Mouse (Mus musculus): ENCODE data around the gene Hephl1. TPM values are rescaled to one million over a fixed set of nuclear protein-coding genes. Genes with fewer than 3 reads are reported as not detected.
"Not testable (repeated sequence)": the region's sequence is repeated elsewhere in the genome, so short reads cannot be mapped to it uniquely, and the experiment has no call there.

The Hephl1 gene
- total RNA-seq (2021) = under 1 TPM; 0.54 to 0.71 TPM
- long read RNA-seq, experiment 1 = 0 reads
- long read RNA-seq, experiment 2, partial matches to known transcripts = 0 of 1 reads
- long read RNA-seq, experiment 2, other reads (novel, unspliced or antisense) = 1 of 1 reads

DNA sequence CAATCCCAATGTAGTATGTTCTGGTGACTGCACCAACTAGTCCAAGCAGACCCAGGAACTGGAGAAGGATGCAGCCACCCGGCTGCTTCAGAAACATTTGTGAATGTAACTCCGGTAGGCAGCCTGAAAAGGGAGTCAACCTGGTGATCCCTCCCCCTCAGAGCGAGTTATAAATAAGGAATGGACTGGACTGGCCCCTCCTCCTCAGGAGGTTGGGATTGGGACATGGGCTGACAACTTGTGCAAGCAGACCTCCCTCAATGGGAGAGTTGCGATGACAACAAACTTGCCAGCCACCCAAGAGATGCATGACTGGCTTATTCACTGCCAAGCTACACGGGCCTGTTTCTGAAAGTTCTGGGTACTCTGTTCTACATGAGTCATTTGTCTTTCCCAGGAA lies at the start of gene Hephl1:
Hephl1 (minus strand) TSS at position 101 of the 400 bp plus-strand sequence.
- no peak for DNase-seq (ENCODE audit: low spot score in 2 of 2)

DNA sequence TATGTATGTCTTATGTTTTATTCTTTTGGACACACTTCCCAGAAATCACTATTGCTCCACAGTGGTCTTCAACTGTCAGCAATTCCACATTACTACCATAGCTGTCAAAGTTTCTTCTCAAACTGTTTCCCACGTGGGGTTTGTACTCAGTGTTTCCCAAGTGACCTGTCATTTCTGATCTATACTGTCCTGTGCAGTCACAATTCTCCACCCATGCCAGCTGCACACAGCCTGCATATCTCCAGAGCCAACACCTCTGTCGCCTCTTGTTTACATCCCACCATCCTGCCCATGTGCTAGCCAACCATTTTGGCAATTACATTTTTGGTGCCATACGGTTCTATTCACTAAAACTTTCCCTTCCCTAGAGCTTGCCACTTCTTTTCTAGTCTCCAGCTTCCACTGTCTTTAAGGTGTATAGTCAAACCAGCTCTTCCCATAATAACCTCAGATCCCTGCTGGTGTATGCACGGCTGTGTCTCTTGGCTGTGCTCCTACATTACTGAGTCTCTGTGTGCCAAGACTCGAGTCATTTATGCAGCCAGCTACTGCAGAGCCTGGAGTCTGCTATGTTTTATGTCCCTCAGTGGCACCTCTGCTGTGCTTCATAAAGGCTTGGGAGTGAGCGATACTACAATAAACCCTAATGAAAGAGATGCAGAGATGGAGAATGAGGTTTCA lies 37.5 kb upstream of the Hephl1 start:
- DNase-seq (ENCODE audit: low spot score in 2 of 2) = no peak

DNA sequence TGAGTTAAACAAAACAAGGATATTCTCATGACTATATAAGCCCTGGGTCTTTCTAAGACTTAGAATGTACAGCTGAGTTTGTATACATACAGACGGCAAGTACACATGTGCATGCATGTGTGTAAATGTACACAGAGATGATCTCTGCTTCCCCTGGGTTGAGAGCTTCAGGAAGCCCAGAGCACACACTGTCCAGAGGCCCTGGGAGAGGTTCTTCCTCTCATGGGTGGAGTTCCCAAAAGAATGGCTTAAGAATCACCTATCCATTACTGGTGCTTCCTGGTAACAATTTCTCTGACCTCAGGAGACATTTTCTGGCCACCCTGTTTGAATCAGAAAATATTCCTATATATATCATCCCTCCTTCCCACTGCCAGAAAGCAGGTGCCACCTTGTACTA lies 28.6 kb upstream of the Hephl1 start:
- no peak for DNase-seq (ENCODE audit: low spot score in 2 of 2)

DNA sequence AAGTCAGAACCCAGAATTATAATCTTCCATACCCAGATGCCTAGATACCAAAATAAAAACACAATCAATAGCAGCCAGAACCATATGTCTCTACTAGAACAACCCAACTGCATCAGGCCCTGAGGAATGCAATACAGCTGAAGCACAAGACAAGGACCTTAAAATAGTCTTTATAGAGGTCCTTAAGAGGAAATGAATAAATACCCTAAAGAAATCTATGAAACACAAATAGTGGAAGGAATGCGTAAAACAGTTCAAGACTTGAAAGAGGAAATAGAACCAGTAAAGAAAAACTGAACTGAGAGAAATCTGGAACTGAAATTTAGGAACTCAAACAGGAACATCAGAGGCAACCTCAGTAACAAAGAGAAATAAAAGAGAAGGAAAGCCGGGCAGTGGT lies 14.0 kb upstream of the Hephl1 start:
- no peak for DNase-seq (ENCODE audit: low spot score in 2 of 2)

DNA sequence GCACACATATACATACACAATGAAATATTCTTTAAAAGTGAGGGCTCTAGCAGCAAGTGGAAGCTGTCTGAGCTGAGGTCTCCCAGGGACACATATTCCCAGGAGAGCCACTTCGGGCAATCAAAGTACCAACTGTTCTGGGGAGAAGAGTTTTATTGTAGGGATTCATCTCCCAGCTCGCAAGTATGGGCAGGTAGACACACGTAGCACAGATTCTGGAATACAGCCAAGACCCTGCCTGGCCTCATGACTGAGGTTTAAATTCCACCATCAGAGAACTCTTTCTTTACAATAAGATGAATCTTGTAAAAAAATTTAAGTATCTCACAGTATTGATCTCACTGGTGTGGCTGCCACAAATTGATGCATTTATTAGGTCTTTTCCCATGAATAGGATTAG lies 10.5 kb upstream of the Hephl1 start:
- DNase-seq (ENCODE audit: low spot score in 2 of 2) = no peak

DNA sequence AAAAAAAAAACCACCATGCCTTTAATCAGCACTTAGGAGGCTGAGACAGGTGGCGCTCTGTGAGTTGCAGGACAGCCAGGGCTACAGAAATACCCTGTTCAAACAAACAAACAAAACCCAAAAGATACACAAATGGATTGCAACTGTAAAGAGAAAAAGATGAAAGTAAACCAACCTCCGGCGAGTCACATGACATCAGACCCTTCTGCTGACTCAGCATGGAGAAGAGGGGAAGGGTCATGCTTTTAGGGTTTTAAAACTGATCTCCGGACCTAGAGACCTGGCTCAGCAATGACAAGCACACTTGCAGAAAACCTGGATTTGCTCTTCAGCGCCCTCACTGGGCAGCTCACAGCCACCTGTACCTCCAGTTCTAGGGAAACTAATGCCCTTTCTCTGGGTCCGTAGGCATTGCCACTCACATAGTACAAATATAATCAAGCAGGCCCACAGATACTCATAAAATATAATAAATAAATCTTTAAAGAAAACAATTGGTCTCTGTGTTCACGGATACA lies 9.0 kb upstream of the Hephl1 start:
- DNase-seq (ENCODE audit: low spot score in 2 of 2) = no peak

DNA sequence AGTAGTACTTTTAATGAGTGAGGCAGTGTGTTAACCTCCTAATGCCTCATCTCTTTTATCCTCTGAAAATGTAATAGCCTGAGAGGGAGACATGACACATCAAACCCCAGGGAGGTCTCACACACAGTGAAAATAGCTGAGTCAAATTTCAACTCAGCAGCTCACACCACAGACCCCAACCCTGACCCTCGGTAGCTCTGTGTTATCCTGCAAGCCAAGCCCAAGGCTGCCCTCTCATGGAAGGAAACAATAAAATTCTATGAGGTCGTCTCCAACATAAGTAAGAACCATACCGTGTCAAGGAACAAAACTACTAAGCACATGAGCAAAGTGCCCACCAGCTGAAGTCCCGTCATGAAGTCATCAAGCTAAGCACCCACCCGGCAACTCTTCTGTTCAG lies 8.3 kb upstream of the Hephl1 start:
- no peak for DNase-seq (ENCODE audit: low spot score in 2 of 2)

DNA sequence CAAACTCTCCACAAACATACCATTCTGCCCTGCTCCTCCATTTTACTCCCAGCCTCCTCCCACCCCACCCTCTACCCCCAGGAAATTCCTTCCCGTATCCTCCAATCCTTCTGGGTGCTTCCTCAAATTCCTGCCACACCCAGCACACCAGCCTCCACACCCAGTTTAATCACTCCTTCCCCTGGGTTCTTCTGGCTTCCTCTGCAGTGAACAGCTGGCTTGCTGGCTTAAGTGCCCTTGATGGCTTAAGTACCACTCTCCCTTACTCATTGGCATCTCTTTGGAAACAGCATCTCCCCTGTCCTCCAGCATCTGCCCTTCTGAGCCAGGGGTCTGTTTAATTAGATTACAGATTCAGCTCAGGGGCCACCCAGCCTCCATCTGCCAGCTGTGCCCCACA lies 7.6 kb upstream of the Hephl1 start:
- DNase-seq (ENCODE audit: low spot score in 2 of 2) = no peak

DNA sequence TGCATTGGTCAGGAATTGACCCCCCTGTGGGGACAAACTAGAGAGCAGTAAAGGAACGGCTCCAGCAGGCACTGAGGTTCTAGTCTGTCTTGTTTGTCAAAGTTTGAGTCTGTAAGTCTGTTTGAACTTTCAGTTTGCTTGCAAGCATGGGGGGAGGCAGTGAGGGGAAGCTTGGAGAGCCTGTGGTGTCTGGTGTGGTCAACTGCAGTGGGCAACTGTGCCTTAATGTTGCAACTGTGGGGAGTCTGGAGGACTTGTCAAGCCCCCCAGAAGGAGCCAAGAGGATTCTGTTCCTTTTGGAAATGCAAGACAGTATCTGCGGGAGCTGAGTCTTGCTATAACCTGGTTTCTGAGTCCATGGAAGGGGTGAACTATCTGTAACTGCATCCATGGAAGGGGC lies 4.3 kb upstream of the Hephl1 start:
- no peak for DNase-seq (ENCODE audit: low spot score in 2 of 2)

DNA sequence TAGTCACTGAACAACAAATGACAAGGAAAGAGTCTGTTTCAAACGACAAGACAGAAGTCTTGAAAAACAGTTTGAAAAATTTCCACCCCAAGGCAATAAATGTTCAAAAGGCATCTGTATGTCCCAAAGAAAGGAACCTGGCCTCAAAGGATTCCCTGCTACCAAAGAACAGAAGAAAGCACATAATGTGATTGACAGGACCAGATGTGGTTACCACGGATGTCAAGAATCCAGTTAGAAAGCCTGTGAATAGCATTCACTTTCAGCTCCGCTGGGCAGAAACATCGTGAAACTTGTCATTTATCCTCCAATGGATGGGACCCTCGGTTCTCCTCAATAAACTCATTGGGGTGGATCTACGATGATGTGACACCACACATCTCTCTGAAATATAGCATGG lies 2.2 kb upstream of the Hephl1 start:
- DNase-seq (ENCODE audit: low spot score in 2 of 2) = no peak

DNA sequence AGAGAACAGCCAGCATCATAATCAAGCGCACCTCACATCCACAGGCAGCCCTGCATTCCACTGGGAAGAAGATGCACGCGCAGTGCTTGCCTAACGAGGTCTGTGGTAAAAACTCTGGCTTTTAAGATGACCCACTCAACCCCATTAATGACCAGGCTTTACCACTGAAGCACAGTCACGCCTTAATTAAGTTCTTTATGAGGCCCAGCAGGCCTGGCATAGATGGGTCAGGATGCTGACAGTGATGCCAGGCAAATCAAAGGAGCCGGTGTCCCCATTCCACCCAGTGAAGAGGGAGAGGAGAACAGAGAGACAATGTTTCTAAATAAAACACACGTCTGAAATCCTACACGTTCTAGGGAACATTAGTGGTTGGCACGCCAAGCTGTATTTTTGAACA lies 3.8 kb downstream of the Hephl1 start:
- DNase-seq (ENCODE audit: low spot score in 2 of 2) = no peak

DNA sequence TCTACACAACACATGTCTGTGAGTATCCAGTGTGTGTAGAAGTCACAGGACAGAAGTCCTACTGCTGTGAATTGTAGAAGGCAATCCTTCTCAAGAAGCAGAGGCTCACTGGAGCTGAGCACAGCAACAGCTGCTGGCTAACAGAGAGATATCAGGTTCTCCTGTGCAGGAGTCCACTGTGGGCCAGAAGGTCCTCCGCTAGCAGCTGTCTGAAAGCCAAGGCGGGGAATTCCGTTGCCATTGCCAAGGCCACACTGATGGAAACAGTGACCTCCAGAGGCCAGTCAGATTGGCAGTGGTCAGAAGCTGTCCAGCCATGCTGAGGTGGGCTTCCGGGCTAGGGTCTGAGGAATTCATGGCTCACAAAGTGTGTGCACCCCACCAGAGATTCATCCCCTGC lies 6.8 kb downstream of the Hephl1 start:
- peak in 1 of 2 experiments; percentile 33 for DNase-seq (ENCODE audit: low spot score in 2 of 2)

DNA sequence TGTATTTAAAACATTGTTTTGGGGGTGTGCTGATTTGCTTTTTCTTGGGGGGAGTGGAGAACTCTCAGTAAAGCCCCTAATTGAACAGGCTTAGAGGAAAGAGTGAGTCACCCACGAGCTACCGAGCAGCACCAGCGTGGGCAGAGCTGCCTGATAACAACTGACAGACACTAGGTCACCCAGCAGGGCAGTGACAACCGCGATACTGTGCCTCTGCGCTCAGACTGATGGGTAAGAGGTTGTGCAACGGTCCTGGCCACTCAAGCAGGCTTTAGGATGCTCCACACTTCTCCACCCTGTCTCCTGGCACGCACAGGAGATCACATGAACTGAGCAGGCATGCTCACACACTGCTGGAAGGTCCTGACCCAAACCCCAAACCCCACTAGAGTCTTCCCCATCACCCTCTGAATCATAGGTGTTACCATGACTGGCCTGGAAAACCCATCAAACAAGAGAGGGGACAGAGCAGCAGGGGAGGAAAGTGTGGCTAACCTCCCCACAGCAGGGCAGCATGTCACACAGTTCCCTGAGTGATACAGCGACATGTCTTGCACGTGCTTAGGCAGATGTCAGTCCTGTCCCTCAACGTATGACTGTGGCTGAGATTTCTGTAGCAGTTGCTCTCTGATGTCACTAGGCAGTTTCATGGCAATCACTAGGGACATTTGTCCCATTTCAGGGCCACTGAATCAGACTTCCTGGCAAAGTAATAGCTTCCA lies 8.2 kb downstream of the Hephl1 start:
- no peak for DNase-seq (ENCODE audit: low spot score in 2 of 2)

DNA sequence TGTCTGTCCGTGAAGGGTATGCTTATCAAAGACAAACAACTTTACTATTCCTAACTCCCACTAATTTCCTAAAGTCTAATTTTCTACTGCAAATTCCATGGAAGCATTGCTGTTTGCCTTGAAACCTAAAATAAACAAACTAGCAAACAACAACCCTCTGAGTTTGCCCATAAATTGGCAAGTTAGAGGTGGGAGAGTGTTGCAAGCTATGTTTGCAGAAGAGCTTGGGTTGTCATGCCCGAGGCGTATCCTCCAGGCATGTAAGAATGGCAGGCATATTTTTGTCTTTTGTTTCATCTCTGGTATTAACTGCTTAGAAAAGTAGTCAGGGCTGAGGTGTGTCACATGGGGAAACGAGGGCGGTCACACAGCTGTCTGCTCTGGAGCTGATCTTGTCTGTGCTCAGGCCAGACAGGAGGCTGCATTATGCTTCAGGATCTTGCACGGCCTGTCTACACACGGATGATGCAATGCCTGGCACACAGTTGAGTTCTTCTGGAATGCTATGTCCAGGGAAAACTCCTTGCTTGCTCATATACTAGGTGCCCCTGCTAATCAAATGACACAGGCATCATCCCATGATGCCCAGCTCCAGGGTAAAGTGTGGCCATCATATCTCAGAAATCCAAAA lies 10.3 kb downstream of the Hephl1 start:
- no peak for DNase-seq (ENCODE audit: low spot score in 2 of 2)

DNA sequence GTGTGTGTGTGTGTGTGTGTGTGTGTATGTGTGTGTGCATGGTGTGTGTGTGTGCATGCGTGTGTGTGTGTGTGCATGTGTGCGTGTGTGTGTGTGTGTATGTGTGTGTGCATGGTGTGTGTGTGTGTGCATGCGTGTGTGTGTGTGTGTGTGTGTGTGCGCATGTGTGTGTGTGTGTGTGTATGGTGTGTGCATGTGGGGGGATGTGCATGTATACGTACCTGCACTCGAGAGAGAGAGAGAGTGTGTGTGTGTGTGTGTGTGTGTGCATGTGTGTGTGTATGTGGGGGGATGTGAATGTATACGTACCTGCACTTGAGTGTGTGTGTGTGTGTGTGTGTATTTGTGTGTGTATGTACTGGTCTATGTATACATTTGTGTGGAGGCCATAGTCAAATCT lies 13.5 kb downstream of the Hephl1 start:
- not testable (repeated sequence) for DNase-seq (ENCODE audit: low spot score in 2 of 2)

DNA sequence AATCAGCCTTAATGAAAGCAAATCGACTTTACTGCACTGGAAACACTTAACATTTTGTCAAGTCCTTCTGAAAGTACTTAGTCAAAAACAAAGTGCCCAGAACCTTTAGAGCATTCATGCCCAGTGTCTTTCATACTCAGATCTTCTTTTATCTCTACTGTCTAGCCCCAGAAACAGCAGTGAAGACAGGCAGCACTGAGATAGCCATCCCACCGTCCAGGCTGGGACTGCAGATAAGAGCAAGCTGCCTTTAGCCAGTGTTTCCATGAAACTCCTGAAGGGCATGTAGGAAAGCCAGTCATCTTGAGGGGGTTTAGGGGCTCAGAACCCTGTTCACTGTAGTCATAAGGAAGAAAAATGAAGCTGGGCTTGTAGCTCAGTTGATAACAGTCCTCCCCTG lies 14.7 kb downstream of the Hephl1 start:
- no peak for DNase-seq (ENCODE audit: low spot score in 2 of 2)

DNA sequence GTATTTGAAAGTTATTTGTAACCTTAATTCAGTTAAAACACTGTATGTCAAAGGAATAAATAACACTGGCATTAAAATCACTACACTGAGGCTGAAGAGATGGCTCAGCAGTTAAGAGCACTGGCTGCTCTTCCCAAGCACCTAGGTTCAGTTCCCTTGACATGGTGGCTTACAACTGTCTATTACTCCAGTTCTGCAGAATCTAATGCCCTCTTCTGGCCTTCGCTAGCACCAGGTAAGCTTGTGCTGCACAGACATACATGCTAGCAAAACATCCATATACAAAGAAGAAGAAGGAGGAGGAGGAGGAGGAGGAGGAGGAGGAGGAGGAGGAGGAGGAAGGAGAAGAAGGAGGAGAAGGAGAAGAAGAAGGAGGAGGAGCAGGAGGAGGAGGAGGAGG lies 15.7 kb downstream of the Hephl1 start:
- no peak for DNase-seq (ENCODE audit: low spot score in 2 of 2)

DNA sequence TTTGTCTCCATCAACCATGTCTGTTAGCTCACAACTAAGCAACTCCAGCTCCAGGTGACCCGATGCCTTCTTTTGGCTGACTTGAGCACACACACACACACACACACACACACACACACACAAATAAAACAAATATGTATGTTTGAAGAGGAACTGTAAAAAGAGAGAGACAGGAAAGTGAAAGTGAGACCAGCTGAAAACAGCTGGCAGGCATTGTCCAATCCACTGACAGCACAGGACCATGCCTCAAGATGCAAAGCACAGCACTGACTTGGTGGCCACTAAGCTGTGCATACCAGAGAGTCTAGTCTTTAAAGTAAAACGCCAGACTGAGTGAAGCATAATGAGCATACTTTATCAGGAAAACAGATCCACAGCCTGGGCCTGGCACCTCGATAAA lies 16.7 kb downstream of the Hephl1 start:
- no peak for DNase-seq (ENCODE audit: low spot score in 2 of 2)

DNA sequence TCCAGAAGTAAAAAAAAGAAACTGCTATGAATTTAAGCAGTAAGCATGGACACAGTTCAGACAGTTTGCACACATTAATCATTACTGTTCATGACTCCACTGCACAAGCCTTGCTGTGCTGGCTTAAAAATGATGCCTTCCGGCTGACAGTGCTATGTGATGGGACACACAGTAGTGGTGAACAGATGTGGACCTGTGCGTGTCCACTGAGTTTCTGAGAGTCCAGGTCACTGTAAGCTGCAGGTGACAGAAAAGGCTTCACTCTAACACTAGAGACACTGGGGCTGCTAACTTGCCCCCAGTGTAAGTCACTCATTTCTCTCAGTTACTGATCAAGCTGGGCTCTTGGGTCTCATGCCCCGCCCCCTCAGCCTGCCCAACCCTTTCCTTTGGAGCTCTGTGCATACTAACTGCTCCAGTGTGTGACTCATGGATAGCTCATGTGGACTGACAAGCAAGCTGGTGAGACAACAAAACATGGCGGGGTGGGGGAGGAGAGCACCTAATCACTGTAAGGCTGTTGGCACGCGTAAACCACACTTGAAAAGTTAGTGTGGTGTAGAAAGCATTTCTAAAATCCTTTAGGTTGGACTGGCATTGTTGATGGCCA lies 43.1 kb downstream of the Hephl1 start:
- DNase-seq (ENCODE audit: low spot score in 2 of 2) = no peak

DNA sequence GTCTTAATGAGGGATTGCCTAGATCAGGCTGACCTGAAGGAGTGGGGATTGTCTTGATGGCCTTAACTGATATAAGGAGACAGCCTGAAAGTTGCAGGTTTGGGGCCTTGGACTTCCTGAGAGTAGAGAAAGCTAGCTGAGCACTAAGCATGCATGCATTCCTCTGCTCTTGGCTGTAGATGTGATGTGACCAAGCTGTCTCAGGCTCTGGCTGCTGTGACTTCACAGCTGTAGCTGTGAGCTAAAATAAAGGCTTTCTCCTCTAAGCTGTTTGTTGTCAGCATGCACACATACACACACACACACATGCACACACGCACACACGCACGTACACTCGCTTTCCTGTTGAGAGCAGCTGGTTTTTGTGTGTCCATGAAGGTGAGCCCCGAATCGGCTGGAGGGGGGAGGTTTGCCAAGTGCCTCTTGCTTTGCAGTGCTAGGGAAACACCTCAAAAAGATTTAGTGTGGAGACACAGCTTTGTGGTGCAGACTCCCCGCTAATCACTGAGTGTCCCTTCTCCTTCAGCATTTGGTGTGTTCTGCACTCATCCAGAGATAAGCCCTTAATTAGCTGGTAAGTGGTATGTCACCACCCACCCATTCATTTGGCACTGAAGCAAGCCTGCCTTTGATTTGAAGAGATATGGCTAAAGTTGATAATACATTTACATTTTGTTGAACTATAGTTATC lies 43.8 kb downstream of the Hephl1 start:
- DNase-seq (ENCODE audit: low spot score in 2 of 2) = no peak

DNA sequence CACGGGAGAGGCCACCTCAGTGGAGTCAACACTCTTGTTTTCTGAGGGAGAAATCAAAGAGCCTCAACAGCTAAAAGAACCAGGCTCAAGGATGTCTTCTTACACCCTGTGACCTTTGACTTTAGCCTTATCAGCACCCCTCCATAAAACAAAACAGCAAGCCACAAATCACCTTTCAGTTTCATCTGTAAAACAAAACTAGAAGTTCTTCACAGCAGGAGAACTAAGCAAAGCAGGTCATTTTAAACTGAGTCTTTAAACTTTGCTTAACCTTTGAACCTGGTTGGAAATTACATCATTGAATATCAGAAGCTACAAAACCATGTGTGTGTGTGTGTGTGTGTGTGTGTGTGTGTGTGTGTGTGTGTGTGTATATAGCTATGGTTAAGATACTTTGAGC lies 47.7 kb downstream of the Hephl1 start:
- no peak for DNase-seq (ENCODE audit: low spot score in 2 of 2)

Measured in gastrocnemius, postnatal 4 days (tissue).